Mouse (Mus musculus) liver, embryonic 15.5 days (tissue): ENCODE measurements around the gene Abcc12. TPM values are rescaled to one million over a fixed set of nuclear protein-coding genes. Genes with fewer than 3 reads are reported as not detected.

ENCODE experiments used
- ATAC-seq: fragments of 200-750 bp; cut with Nextera tagmentation; 2 replicates; pipeline ENCODE4 v1.8.0; 2017; ENCODE audit warnings: moderate number of reproducible peaks, mild to moderate bottlenecking, moderate library complexity; ENCODE audit not compliant: insufficient read depth
- H3K27ac ChIP-seq: fragments of 300-500 bp; sonication (generic); replicated peaks from 2 replicates; pipeline ENCODE4 v1.5.1; 2015; ENCODE audit warnings: mild to moderate bottlenecking, inconsistent platforms
- H3K27me3 ChIP-seq: fragments of 300-500 bp; sonication (generic); 2 replicates; pipeline ENCODE4 v1.6.1; 2015; ENCODE audit warnings: mild to moderate bottlenecking, inconsistent platforms
- H3K36me3 ChIP-seq: fragments of 300-500 bp; sonication (generic); replicated peaks from 2 replicates; pipeline ENCODE4 v1.6.1; 2015; ENCODE audit warnings: moderate library complexity, mild to moderate bottlenecking, inconsistent platforms
- H3K4me1 ChIP-seq: fragments of 300-500 bp; sonication (generic); replicated peaks from 2 replicates; pipeline ENCODE4 v1.6.1; 2015; ENCODE audit warnings: inconsistent platforms
- H3K4me2 ChIP-seq: fragments of 300-500 bp; sonication (generic); 2 replicates; pipeline ENCODE4 v1.6.1; 2015; ENCODE audit warnings: moderate library complexity, mild to moderate bottlenecking, inconsistent platforms
- H3K4me3 ChIP-seq: fragments of 300-500 bp; sonication (generic); replicated peaks from 2 replicates; pipeline ENCODE4 v1.5.1; 2015; ENCODE audit warnings: mild to moderate bottlenecking, inconsistent platforms
- H3K9ac ChIP-seq: fragments of 300-500 bp; sonication (generic); 2 replicates; pipeline ENCODE4 v1.6.1; 2015; ENCODE audit warnings: moderate library complexity, mild to moderate bottlenecking, inconsistent platforms
- H3K9me3 ChIP-seq: fragments of 300-500 bp; sonication (generic); replicated peaks from 2 replicates; pipeline ENCODE4 v1.6.1; 2016; ENCODE audit warnings: inconsistent platforms
- WGBS: fragments of 180-500 bp; shearing (Covaris S2); methylation state at CpG from one replicate; pipeline ENCODE4 v1.1.7; 2015; ENCODE audit warnings: mixed read lengths; ENCODE audit not compliant: insufficient replicate concordance; 5-methylcytosine and 5-hydroxymethylcytosine counted together
- polyA plus RNA-seq: library from polyadenylated mRNA; unstranded; fragments of >200 nt; fragmentation: Nextera tagmentation; extraction: Ambion mirVana; gene quantifications from 2 replicates; pipeline ENCODE4 v1.2.1, GENCODE M21; 2015

Gene Abcc12
- polyA plus RNA-seq, 1 experiment from 2014 or later, result not detected

DNA sequence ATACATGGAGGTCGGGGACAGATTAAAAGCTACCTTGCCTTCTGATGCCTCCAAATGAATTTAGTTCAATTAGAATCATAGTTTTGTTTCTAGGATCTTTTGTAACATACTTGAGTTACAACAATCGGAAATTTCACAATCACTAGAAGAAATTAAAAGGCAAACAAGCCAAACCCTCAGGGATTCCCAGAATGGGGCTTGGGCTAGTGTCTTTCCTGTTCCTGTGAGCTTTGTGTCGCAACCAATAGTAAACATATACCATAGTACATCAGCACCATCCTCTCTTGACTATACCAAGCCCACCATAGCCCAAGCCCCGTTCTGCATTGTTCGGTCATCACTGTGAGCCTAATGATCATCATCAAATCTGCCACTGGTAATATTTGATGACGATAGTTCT is 18.8 kb upstream of the Abcc12 start:
- Histone ChIP-seq H3K4me2 (no peak overlapping the region), H3K9ac (no peak overlapping the region), H3K27ac (no peak overlapping the region), H3K36me3 (no peaks in the 10 kb centered on the region), H3K4me3 (no peak overlapping the region), H3K27me3 (no peaks in the 10 kb centered on the region), H3K4me1 (no peaks in the 10 kb centered on the region; the same call in 1 of the 2 replicates), H3K9me3 (no peaks in the 10 kb centered on the region)
- WGBS, result 68% methylated on average over 6 of the region's 6 CpGs
- ATAC-seq, result no peak

DNA sequence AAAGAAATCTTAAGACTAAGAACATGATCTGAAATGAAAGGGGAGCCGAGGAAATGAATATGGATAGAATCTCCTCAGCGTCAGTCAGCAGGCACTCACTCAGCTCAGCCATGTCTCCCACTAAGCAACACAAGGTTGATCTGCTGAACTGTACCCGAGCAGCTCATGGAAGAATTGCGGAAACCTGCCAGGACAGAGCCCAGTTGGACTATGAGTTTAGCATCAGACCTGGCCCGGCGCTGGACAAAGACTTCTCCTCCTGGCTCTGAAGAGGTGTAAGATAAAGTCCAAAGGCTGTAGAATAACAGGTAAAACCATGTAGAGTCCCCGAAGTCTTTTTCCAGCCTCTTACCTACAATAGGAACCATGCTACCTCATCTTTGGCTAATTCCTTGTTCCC is 17.2 kb upstream of the Abcc12 start:
- Histone ChIP-seq H3K9ac (no peak overlapping the region), H3K36me3 (no peaks in the 10 kb centered on the region), H3K27me3 (no peaks in the 10 kb centered on the region), H3K4me3 (no peak overlapping the region), H3K27ac (no peak overlapping the region), H3K9me3 (no peaks in the 10 kb centered on the region), H3K4me1 (peaks cover 9% of the 10 kb centered on the region; the same call in 1 of the 2 replicates), H3K4me2 (no peak overlapping the region)
- ATAC-seq, result no peak
- 65% methylated on average over 7 of the region's 7 CpGs for WGBS

GRCm38 (mm10) chr8:86595671-86596070 is 15.2 kb upstream of the Abcc12 start:
- no peak overlapping the region for H3K27ac ChIP-seq
- no peak overlapping the region for H3K4me2 ChIP-seq
- no peaks in the 10 kb centered on the region for H3K36me3 ChIP-seq
- no peak for ATAC-seq
- no peak overlapping the region for H3K4me3 ChIP-seq
- H3K9ac ChIP-seq, result no peak overlapping the region
- no peaks in the 10 kb centered on the region for H3K27me3 ChIP-seq
- WGBS, result 58% methylated on average over 5 of the region's 5 CpGs
- H3K4me1 ChIP-seq, result peaks cover 9% of the 10 kb centered on the region; the same call in 1 of the 2 replicates
- H3K9me3 ChIP-seq, result no peaks in the 10 kb centered on the region

- Histone ChIP-seq H3K4me1 (peaks cover 9% of the 10 kb centered on the region; the same call in 1 of the 2 replicates), H3K9ac (no peak overlapping the region), H3K36me3 (no peaks in the 10 kb centered on the region), H3K27me3 (no peaks in the 10 kb centered on the region), H3K27ac (no peak overlapping the region), H3K4me2 (no peak overlapping the region), H3K4me3 (no peak overlapping the region), H3K9me3 (no peaks in the 10 kb centered on the region)
- peak; percentile 57; the same call in 1 of the 2 replicates for ATAC-seq
- WGBS, result 41% methylated on average over 3 of the region's 3 CpGs
Measured at GRCm38 (mm10) chr8:86594159-86594796, 13.8 kb upstream of the Abcc12 start.

GRCm38 (mm10) chr8:86593099-86593498 is 12.6 kb upstream of the Abcc12 start:
- Histone ChIP-seq H3K9me3 (no peaks in the 10 kb centered on the region), H3K9ac (no peak overlapping the region), H3K4me2 (no peak overlapping the region), H3K36me3 (no peaks in the 10 kb centered on the region), H3K4me1 (peaks cover 9% of the 10 kb centered on the region; the same call in 1 of the 2 replicates), H3K27ac (no peak overlapping the region), H3K27me3 (no peaks in the 10 kb centered on the region), H3K4me3 (no peak overlapping the region)
- 33% methylated on average over 10 of the region's 10 CpGs for WGBS
- no peak for ATAC-seq

DNA sequence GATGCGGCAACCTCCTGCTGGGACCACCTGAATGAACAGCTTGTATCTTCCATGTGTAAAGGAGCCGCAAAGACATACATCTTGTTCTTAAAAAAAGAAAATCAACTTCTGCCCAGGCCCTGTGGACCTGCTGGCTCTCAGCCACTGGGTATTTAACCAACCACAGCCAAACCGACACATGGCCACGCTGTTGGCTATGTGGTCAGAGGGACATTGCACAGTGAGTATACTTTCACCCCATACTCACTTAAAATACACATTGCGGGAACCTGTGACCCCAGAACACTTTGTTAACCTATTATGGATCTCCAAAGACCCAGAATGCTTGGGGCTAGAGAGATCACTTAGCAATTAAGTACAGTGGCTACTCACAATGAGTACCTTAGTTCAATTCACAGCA is 7.9 kb upstream of the Abcc12 start:
- Histone ChIP-seq H3K4me2 (no peak overlapping the region), H3K27ac (no peak overlapping the region), H3K36me3 (no peaks in the 10 kb centered on the region), H3K4me1 (peaks cover 3% of the 10 kb centered on the region; the same call in 1 of the 2 replicates), H3K9me3 (no peaks in the 10 kb centered on the region), H3K4me3 (no peak overlapping the region), H3K27me3 (no peaks in the 10 kb centered on the region), H3K9ac (no peak overlapping the region)
- ATAC-seq, result no peak
- 69% methylated on average over 5 of the region's 5 CpGs for WGBS

GRCm38 (mm10) chr8:86586642-86587041 is 6.2 kb upstream of the Abcc12 start:
- Histone ChIP-seq H3K4me2 (no peak overlapping the region), H3K27ac (no peak overlapping the region), H3K4me3 (no peak overlapping the region), H3K36me3 (no peaks in the 10 kb centered on the region), H3K9me3 (no peaks in the 10 kb centered on the region), H3K4me1 (no peaks in the 10 kb centered on the region), H3K27me3 (no peaks in the 10 kb centered on the region), H3K9ac (no peak overlapping the region)
- no peak for ATAC-seq
- WGBS, result 35% methylated on average over 6 of the region's 6 CpGs

GRCm38 (mm10) chr8:86586058-86586457 is 5.6 kb upstream of the Abcc12 start:
- H3K4me1 ChIP-seq, result no peaks in the 10 kb centered on the region
- ATAC-seq, result no peak
- no peak overlapping the region for H3K27ac ChIP-seq
- WGBS, result 39% methylated on average over 5 of the region's 5 CpGs
- no peak overlapping the region for H3K9ac ChIP-seq
- no peaks in the 10 kb centered on the region for H3K36me3 ChIP-seq
- H3K27me3 ChIP-seq, result no peaks in the 10 kb centered on the region
- no peaks in the 10 kb centered on the region for H3K9me3 ChIP-seq
- no peak overlapping the region for H3K4me2 ChIP-seq
- H3K4me3 ChIP-seq, result no peak overlapping the region

GRCm38 (mm10) chr8:86585532-86585931 is 5.0 kb upstream of the Abcc12 start:
- no peak overlapping the region for H3K27ac ChIP-seq
- peak overlapping the region; percentile 48 for H3K4me3 ChIP-seq
- ATAC-seq, result peak; percentile 42; the same call in 1 of the 2 replicates
- no peak overlapping the region for H3K9ac ChIP-seq
- no peaks in the 10 kb centered on the region for H3K27me3 ChIP-seq
- WGBS, result 2% methylated on average over 16 of the region's 16 CpGs
- no peaks in the 10 kb centered on the region for H3K9me3 ChIP-seq
- no peaks in the 10 kb centered on the region for H3K4me1 ChIP-seq
- H3K36me3 ChIP-seq, result no peaks in the 10 kb centered on the region
- H3K4me2 ChIP-seq, result peak overlapping the region; percentile 73

- WGBS, result 6% methylated on average over 11 of the region's 11 CpGs
- Histone ChIP-seq H3K4me2 (peak overlapping the region; percentile 73), H3K27ac (no peak overlapping the region), H3K9ac (no peak overlapping the region), H3K9me3 (no peaks in the 10 kb centered on the region), H3K27me3 (no peaks in the 10 kb centered on the region), H3K36me3 (no peaks in the 10 kb centered on the region), H3K4me3 (peak overlapping the region; percentile 48), H3K4me1 (no peaks in the 10 kb centered on the region)
- ATAC-seq, result no peak
Measured at GRCm38 (mm10) chr8:86585118-86585517, 4.6 kb upstream of the Abcc12 start.

- no peak for ATAC-seq
- 56% methylated on average over 4 of the region's 4 CpGs for WGBS
Measured at GRCm38 (mm10) chr8:86581921-86582331, 1.4 kb upstream of the Abcc12 start.

GRCm38 (mm10) chr8:86578693-86579092 is 1.8 kb downstream of the Abcc12 start:
- no peak overlapping the region for H3K9ac ChIP-seq
- H3K27ac ChIP-seq, result no peak overlapping the region
- H3K4me3 ChIP-seq, result no peak overlapping the region
- H3K4me2 ChIP-seq, result no peak overlapping the region
- no peak for ATAC-seq
- H3K27me3 ChIP-seq, result no peaks in the 10 kb centered on the region
- no peaks in the 10 kb centered on the region for H3K4me1 ChIP-seq
- 56% methylated on average over 8 of the region's 8 CpGs for WGBS
- H3K9me3 ChIP-seq, result no peaks in the 10 kb centered on the region
- no peaks in the 10 kb centered on the region for H3K36me3 ChIP-seq

More at GRCm38 (mm10) chr8:86581921-86582331, 1.4 kb upstream of the Abcc12 start:
- no peaks in the 10 kb centered on the region for H3K4me1 ChIP-seq
- H3K4me3 ChIP-seq, result no peak overlapping the region
- no peaks in the 10 kb centered on the region for H3K27me3 ChIP-seq
- no peak overlapping the region for H3K27ac ChIP-seq
- H3K9me3 ChIP-seq, result no peaks in the 10 kb centered on the region
- H3K36me3 ChIP-seq, result no peaks in the 10 kb centered on the region
- no peak overlapping the region for H3K4me2 ChIP-seq
- no peak overlapping the region for H3K9ac ChIP-seq
